Mouse (Mus musculus) testis, postnatal 10 days (tissue): ENCODE results near the gene Hydin.
A peak's percentile ranks its signal among the peaks of the same experiment; 100 is the strongest.
"Not testable (repeated sequence)": the region's sequence is repeated elsewhere in the genome, so short reads cannot be mapped to it uniquely, and the experiment has no call there.

Experiments used
- DNase-seq: peaks from one replicate; pipeline ENCODE4 v3.0.0; 2021; ENCODE audit warnings: low spot score

Hydin gene

DNA sequence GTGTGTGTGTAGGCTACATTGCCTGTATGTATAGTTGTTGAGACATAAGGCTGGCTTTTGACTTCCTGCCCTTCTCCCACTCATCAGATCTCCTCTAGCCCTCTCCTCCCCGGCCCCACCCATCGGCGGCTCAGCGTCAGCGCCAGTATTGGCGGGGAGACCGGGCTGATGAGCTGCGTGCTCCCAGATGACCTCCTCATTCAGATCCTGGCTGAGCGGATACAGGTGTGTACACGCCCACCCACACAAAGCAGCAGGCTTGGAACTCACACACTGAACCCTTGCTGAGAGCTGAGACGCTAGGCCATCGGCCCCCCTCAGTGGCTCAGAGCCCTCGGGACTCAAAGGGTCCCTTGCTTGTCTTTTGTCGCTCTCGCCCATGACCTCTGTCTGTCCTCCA is 256.2 kb downstream of the Hydin start:
- peak; percentile 30 for DNase-seq

GRCm38 (mm10) chr8:110525229-110525628 is 258.5 kb downstream of the Hydin start:
- DNase-seq, result no peak

DNA sequence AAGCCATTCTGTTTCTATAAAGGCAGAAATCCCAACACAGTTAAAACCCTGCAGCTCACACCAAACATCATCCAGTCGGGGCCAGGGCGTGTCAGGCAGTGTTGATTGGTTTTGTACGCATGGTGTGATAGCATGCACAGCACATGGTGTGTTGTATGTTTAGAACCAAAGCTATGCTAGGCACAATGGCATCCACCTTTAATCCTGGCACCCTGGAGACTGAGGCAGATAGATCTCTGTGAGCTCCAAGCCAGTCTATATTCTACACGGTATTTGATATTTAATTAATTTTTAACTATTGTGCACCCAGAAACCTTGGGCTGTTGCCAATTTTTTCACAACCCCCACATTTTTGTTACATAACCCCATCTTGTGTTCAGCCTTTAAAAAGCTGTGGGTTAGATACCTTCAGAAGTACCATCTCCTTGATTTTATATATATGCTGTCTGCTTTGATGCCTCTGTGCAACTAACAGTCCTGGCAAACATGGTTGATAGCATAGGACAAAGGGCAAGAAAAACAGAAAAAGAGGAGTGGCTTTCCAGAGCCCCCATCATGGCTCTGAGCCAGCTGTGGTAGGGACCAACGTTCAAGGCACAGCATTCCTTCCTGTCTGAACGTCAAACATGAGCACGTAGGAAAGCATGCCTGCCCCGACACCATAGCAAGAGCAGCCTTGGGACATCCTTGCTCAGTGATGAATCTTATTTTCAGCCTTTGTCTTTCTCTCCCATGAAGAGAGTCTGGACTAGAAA is 263.4 kb downstream of the Hydin start:
- DNase-seq, result no peak

DNA sequence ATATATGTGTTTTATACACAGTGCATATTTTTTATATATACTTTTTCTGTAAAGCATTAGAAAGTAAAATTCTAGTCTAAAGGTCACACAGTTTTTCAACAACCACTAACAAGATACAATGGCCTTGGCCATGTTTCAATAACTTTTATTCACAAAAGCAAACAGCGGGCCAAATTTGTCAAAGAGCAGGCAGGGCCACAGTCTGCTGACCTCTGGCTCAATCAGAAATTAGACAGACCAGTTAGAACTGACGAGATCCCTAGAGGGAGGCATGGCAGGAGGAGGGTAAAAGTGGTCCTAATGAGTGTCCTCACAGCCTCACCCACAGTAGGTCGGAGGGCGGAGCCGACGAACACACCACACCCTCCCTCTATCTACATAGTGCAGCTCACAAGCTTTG is 267.0 kb downstream of the Hydin start:
- no peak for DNase-seq

DNA sequence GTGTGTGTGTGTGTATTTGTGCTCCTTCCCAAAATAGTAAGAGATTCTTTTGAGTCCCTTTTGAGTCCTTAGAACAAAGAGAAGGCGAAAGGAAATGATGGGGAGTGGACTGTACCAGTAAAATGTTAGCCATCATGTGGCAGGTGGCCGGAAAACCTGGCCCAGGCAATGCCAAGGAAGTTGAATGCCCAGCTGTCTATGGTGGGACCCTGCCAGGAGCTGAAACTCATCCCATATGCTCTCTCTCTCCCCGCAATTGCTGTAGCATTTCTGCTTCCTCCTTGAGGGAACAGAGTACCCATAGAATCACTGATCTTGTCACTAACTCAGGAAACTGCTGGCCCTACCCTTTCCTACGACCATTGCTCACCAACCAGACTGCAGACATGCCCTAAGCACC is 271.1 kb downstream of the Hydin start:
- no peak for DNase-seq

DNA sequence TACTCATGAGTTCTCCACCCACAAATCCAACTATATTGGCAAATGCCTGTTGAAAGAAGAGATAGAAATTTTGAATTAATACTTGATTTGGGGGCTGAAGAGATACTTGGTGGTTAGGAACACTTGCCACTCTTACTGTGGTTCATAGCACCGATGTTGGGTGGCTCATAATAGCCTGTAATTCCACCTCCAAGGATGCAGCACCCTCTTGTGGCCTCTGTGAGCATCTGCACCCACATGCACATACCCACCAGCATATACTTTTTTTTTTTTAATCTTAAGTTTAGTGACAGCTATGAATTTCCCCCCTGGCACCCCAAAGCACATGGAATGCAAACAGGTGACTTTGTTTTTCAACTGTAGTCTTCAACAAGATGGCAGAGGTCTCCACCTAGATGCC is 283.6 kb downstream of the Hydin start:
- DNase-seq, result no peak

GRCm38 (mm10) chr8:110552111-110552510 is 285.3 kb downstream of the Hydin start:
- not testable (repeated sequence) for DNase-seq

GRCm38 (mm10) chr8:110592641-110593040 is 325.9 kb downstream of the Hydin start:
- DNase-seq, result no peak

DNA sequence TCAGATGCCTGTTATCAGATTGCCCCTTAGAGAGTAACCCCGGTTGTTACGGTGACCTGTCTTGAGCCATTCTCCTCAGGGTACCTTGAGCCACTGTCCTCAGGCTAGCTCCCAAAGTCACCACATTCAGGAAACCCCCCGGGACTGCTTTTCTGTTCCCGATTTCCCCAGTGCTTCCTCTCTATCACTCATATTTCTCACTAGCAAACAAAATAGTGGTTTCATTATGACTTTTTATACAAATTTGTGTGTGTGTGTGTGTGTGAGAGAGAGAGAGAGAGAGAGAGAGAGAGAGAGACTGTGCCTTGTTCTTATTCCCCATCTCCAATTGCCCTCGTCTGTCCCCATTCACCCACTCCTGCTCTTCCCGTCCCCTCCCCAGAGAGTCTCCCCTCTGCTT is 327.4 kb downstream of the Hydin start:
- DNase-seq, result no peak

- DNase-seq, result no peak
These were observed 337.8 kb downstream of the Hydin start for GRCm38 (mm10) chr8:110604556-110604955.

DNA sequence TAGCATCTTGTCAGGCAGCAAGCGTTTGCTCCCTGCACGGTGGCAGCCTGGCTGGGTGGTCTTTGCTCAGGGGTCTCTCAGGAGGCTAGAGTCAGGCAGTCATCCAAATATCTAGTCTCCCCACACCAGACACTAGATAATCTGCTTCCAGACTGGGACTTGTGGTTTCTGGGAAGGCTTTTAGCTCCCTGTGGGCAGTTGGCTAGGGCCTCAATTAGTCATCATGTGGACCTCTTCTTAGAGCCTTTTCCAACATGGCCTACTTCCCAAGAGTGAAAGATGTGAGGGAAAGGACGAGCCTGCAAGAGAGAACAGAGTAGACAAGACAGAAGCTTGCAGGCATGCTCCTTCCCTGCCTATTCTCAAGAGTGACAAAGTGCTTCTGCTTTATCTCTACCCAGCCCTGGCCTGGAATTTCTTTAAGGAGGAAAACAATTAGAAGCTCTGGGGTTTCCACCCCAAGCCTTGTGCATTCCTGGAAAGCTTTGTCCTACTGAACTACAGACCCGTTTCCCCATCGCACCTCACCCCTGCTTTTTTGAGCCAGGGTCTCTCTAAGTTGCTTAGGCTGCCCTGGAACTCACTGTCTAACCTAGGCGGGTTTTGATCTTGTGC is 338.7 kb downstream of the Hydin start:
- no peak for DNase-seq

GRCm38 (mm10) chr8:110615730-110616129 is 349.0 kb downstream of the Hydin start:
- DNase-seq, result no peak

GRCm38 (mm10) chr8:110617801-110618358 is 351.1 kb downstream of the Hydin start:
- no peak for DNase-seq

DNA sequence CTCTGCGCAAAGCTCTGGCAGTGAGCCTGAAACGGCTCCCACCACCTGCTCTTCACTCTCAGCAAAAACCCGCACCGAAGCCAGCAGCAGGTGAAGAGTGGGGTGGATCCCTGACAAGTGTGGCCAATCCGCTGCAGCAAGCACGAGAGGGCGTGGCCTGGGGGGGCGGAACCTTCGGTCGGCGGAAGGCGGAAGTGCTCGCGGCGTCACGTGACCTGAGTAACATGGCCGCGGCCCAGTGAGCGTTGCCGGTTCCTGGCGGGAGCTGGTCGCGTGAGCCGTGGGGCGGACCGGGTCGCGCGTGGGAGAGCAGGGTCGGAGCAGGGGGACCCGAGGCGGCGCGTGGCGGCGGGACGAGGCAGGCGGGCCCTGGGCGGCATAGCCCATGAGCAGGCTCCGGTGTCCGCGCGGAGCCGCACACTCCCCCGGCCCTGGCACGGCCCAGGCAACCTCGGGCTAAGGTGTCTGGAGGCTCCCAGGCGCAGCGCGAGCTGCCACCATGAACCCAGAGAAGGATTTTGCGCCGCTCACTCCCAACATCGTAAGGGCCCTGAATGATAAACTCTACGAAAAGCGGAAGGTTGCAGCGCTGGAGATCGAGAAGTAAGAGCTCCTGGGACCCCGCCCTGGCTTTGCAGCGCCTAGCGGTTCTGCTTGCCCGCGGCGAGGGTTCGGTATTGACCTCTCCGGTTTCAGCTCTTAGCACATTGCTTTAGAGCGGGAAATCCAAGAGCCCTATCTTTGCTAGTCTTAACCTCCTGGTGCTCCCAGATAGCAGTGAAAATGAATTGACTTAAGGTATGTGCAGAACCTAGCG is 351.8 kb downstream of the Hydin start, which contains the start of gene Vac14:
Vac14 (plus strand) TSS at position 195 of the 817 bp plus-strand sequence.
- DNase-seq, result peak; percentile 100

DNA sequence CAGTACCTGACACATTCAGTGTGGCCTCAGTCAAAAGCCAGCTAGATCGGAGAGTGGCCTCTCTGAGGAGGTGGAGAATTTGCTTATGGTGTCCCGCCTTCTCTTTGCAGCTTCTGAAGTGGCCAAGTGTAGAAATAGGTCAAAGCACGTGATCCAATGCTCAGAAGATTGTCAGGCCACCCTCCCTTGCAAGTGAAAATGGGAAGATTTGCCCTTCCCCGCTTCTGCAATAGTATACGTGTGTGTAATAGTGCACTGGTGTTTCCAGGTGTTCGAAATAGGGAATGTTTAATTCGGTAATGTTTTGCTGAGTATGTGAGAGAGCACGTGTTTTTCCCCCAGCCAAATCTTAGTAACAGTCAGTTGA is 352.4 kb downstream of the Hydin start:
- DNase-seq, result no peak

GRCm38 (mm10) chr8:110619919-110620318 is 353.1 kb downstream of the Hydin start:
- DNase-seq, result no peak

DNA sequence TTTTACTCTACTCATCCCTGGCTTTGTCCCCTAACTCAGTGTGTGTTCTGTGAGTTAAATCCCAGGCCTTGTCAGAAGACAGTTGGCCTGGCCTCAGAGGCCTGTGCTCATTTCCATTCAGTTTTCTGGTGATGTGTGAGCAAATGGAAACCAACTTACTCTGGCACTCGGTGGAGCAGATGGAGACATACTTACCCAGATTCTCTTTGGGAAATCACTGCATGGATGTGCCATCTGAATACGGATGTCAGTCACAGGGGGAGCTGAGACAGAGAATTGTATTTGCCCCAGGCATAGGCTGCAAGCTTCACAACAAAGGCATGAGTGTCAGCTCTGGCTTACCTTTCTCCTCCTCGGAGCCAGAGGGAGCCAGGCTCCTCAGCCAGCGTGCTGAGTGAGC is 359.7 kb downstream of the Hydin start:
- DNase-seq, result no peak

DNA sequence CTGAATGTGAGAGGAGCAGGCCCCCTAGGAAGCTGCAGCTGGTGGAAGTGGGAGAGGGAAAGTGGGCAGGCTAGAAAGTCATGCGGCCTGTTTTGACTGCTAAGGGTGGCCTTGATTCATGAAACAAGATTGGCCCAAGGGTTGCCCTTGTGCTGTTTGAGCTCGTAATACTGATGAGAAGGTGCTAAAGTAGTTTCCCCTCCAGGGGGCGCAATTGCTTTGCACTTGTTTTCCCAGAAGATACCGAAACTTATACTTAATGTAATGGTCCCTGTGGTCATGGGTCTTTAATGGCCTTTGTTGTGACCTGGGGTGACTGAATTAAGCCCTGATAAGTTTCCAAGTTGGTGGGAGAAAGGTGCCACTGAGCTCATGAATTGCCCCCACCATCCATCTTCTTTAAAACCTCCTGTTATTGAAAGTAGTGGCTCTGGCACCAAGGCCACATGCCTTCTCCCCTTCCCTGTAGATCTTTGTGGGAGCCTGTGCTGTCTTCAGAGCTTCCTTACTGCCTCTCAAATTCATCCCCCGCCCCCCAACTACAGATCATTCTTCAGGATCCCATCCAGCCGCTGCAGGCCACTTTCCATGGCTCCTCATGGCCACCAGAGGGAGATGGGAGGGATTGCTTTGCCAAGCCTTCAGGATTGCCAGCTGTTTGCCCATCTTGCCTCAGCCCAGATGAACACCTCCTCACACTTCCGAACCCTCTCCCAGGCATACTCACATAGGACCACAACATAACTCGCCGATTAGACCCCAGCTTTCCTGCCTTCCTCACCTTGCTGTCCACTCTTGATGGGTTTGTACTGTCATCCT is 362.7 kb downstream of the Hydin start:
- peak; percentile 80 for DNase-seq

DNA sequence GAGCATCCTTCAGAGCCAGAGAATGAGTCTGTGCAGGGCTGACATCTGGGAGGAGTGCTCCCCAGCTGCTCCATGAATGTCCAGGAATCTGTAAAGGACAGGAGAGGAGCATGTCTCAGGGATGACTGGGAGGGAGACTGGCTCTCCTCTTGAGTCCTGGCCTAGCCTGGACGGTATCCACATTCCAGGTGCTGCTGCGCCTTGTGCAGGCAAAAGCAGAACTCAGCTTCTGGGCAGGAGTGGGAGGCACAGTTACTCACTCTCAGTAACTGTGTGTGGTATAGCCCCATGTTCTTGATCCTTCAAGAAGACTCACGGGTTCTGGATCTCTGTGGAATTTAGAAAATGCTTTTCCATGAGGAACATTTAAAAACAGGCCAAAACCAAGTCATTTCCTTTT is 363.3 kb downstream of the Hydin start:
- no peak for DNase-seq

DNA sequence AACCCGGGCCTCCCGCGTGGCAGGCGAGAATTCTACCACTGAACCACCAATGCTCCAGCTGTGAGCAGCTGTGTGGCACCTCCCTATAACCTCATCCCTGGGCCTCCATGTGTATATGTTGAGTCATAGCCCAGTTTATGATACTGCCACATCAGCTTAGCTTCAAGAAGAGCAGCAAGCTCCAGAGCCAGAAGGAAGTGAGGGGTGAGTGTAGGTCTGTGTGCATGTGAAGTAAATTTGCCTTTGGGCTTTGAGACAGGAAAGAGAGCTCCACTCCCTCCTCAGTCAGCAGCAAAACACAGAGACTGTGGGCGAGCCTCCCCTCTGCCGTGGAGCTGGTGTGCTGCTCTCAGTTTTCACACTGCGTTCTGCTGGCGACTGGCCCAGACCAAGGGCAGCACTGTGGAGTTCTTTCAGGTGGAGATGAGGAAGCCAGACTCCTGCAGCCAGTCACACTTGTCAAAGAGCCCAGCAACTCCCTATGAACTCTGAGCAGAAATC is 363.8 kb downstream of the Hydin start:
- DNase-seq, result peak; percentile 80

DNA sequence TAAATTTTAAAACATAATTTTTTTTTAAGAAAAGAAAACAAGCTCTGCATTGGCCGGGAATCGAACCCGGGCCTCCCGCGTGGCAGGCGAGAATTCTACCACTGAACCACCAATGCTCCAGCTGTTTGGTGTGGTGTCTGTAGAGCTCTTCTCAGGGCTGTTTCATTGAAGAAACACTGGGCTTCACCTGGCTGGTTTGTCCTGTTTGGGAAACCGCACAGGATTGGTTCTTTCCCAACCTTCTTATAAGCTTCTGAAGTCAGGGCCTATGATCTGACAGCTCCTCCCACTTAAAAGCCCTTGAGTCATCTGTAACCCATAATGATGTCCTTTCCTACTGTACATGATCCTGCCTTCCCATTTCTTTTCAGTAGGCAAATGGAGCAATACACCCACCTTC is 364.4 kb downstream of the Hydin start:
- no peak for DNase-seq

DNA sequence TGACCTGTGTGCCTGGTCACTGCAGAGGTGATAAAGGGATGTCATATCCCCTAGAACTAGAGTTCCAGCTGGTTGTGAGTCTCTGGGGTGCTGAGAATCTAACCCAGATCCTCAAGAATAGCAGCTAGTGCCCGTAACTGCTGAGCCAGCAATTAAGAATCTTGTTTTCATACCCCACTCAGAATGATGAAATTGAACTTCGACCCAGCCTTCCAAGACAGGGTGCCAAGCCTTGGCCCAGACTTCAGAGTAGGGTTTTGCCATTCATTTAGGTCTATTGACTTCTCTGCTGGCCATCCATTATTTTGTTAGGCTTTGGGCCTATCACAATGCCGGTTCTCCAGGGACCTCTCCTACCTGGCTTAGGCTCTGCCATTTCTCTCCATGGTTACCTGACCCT is 367.0 kb downstream of the Hydin start:
- no peak for DNase-seq
